Comparison of ENCODE assay signal across 9 mouse cellular contexts in genomic region chr7:63737725-63738124, GRCm38 (mm10).
DNase-seq lines count a peak whose midpoint lies in the region; ATAC-seq lines count a peak whose summit lies in the region.
"Had no signal": no experiment of that assay in that cellular context is flagged by ENCODE, and none has a peak within 500 bp of the region (broad histone marks: within the 10 kb centered on the region; RNA-seq: fewer than 3 reads in every experiment).

No protein-coding gene starts in this region.

- peak; percentile 78 for DNase-seq in heart, adult 11 months
- DNase-seq in heart, postnatal 14 days: no peak
- peak; percentile 48 for DNase-seq in right cerebral cortex, postnatal 14 days
- DNase-seq in right cerebral cortex, postnatal 25 days: no peak
- DNase-seq in embryo, embryonic 11 days: peak; percentile 47
- DNase-seq in heart, postnatal 36 days: no peak
- no peak for DNase-seq in right cerebral cortex, postnatal 10 days (ENCODE audit: low spot score in 2 of 2)
- DNase-seq: kidney, postnatal 14 days had no signal

- peak; percentile 37 for ATAC-seq in neural tube, embryonic 15.5 days (ENCODE audit: low FRiP score)

- H3K4me3 ChIP-seq in neural tube, embryonic 15.5 days (replicated peaks): no peak overlapping the region

- no peaks in the 10 kb centered on the region for H3K27me3 ChIP-seq in neural tube, embryonic 15.5 days (replicated peaks)

- WGBS in neural tube, embryonic 15.5 days: 50% methylated on average over 4 of the region's 4 CpGs

- H3K27ac ChIP-seq in neural tube, embryonic 15.5 days (replicated peaks): no peak overlapping the region

- no peak overlapping the region for H3K4me2 ChIP-seq in neural tube, embryonic 15.5 days

- no peaks in the 10 kb centered on the region for H3K9me3 ChIP-seq in neural tube, embryonic 15.5 days (replicated peaks)

- H3K36me3 ChIP-seq in neural tube, embryonic 15.5 days: peaks cover 12% of the 10 kb centered on the region

- intact Hi-C loops in heart, postnatal 14 days (cut with DNase I): no loop called here
- intact Hi-C loops in heart, postnatal 36 days (cut with DNase I): no loop called here

- no peaks in the 10 kb centered on the region; the same call in 1 of the 2 replicates for H3K4me1 ChIP-seq in neural tube, embryonic 15.5 days

- H3K9ac ChIP-seq in neural tube, embryonic 15.5 days (replicated peaks): no peak overlapping the region

Comparison
In these comparisons a context has a peak if more than half of its experiments do, and no peak if none do; other contexts are left out.
1. DNase-seq: peak in heart, adult 11 months (single experiment), right cerebral cortex, postnatal 14 days (single experiment) and embryo, embryonic 11 days (single experiment); none in heart, postnatal 14 days (0 of 2), right cerebral cortex, postnatal 25 days (single experiment), heart, postnatal 36 days (0 of 2) and right cerebral cortex, postnatal 10 days (0 of 2).